Mouse (Mus musculus) CH12F3 (cell line): ENCODE measurements at regions not wholly inside any gene's neighbourhood (a gene's known extent, or its start where the extent isn't known, plus 50 kb on each side); places are given as distances from the start of the nearest gene placed in this dataset.

Experiments used
- in situ Hi-C: fragments of 300-500 bp; cut with MboI; formaldehyde crosslinking; loops from 2 replicates; pipeline ENCODE4 v1.14.3; 2020; ENCODE audit warnings: low sequenced_read_pairs

DNA sequence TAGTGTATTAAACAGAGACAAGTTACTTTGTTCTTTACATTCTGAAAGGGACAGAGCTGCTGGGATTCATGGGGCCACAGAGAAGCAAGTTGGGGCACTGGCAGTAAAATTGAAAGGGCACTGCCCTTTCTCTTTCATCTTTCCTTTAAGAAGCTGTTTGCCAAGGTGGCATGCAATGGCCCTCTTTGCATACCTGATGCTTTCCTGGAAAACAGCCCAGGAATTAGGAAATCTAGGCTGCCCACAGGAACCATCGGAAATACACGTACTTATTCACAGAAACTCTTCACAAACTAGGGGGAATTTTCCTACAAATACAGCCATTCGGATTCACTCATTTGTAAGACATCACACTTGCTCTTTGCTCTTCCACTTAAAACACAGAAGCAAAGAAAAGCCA, 278.3 kb upstream of the Gm765 start:
- in situ Hi-C loops, result no loop called here

DNA sequence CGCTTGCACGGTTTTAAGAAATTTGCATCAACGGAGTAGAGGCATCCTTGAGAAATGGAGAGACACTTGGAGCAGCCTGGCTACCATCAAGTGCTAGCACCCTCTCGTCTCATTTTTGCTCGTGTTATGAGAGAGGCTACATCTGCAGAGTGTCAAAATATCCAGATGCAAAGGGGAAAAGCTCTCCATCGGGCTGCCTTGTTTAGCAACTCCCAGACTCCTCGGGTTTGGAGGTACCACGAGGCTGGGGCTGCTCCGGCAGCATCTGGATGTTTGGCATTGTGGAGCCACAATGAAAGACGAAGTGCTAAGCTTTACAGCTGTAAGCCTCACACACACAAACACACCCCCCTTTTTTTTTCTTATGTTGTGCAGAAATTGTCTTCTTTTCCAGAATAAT, 270.5 kb upstream of the Gm765 start:
- in situ Hi-C loops, result no loop called here

GRCm38 (mm10) chr6:98609133-98609532, 266.6 kb upstream of the Gm765 start:
- in situ Hi-C loops, result no loop called here

DNA sequence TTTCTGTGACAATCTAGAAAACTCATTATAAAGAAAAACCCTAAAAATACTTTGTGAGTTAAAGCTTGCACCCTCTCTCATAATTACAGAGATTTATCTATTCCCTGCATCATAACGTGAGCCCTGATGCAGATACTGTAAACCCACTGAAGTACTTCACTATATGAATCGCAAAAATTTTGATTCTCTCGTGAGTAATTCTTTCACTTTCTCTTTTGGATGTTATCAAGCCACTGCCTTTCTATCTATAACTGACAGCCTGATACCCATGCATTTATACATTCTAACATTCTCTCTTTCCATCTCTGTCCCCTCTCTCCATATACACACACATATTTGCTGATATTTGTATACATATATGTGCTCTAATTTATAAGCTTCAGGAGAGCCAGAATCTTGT, 264.1 kb upstream of the Gm765 start:
- in situ Hi-C loops, result no loop called here

GRCm38 (mm10) chr6:98597612-98598011, 255.1 kb upstream of the Gm765 start:
- in situ Hi-C loops, result no loop called here

- in situ Hi-C loops, result no loop called here
Measured at GRCm38 (mm10) chr6:98590989-98591388, 248.4 kb upstream of the Gm765 start.

GRCm38 (mm10) chr6:98588979-98589378, 246.4 kb upstream of the Gm765 start:
- in situ Hi-C loops, result no loop called here

DNA sequence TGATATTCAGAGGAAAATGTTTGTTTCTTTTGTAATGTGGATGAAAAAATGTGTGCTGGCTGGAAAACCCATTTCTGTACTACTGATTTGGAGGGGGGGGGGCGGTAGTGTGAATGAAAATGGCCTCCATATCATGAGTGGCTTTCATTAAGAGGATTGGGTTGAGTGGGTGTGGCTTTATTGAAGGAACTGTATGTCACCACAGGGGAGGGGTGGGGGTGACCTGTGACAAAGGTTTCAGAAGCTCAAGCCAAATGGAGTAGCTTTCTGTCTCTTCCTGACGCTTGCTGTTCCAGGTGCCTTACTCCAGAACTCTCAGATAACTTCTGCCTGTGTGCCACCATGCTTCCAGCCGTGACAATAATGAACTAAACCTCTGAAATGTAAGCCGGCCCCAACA, 242.0 kb upstream of the Gm765 start:
- in situ Hi-C loops, result no loop called here

DNA sequence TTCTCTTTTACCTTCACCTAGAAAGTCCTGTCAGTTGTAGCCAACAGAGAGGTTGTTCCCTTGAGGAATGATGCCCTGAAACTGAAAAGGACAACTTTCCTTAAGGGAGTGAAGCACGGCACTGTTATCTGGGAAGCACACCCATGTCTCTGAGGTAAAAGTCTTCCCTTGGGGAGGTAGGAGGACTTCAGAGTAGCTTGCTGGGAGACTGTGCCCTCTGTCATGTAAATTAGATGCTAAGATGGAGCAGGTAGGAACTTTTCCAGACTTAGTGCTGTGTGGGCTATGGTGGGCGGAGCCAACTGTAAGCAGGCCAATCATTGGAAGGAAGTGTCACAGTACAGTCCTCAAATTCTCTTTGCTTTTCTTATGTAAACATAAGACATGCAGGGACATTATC, 240.3 kb upstream of the Gm765 start:
- in situ Hi-C loops, result no loop called here

DNA sequence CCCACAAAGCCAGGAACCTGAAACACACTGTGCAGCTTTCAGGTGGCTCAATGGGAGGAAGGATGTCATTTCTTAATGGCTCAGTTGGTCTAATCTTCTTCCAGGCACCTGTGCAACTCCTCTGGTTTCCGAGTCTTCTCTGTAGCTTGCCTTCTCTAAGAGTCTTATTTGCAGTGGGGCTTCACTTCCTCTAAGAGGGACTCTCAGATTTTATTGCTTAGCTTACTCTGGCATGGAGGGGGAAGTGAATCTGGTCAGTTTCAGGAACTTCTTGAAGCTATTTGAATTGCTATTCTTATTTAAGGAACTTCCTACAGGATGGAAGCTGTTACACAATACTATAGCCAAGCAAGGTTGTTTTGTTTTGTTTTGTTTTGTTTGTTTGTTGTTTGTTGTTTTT, 232.7 kb upstream of the Gm765 start:
- in situ Hi-C loops, result no loop called here

DNA sequence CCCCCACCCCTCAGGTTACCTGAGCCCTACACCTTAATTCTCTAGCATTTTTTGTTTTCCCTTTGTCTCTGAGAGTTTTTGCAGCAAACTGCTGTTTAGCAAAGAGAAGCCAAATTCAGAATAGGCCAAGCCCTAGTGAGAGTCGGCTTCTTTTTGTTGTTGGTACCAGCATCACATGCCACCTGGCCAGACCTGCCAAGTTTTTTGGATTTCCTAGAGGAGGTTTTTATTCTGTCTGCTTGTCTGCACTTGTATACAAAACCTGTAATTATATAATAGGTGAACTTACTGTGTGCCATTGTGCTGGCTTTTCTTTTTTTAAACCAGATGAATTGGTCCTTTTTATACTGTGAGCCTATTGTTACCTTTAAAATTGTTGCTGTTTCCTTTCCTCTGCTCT, 213.1 kb upstream of the Gm765 start:
- in situ Hi-C loops, result no loop called here

DNA sequence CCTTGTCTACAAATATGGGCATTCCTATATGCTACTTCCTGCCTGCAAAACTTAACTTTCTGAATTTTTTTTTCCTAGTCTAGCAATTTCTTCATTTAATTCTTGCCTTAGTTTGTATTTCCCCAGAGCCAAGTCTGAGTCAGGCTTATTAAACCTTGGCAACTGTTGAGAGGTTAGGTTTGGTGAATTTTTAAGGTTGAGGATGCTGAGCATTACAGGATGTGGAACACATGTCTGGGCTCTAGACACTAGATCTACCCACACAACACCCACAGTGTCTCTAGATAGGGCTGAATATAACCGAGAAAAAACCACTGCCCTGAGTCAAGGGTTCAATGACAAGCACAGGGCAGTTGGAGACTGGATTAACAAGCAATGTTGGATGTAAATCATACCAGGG, 211.4 kb upstream of the Gm765 start:
- in situ Hi-C loops, result no loop called here

GRCm38 (mm10) chr6:98551781-98552180, 209.2 kb upstream of the Gm765 start:
- in situ Hi-C loops, result no loop called here

- in situ Hi-C loops, result no loop called here
Measured at GRCm38 (mm10) chr6:98526882-98527440, 184.4 kb upstream of the Gm765 start.

DNA sequence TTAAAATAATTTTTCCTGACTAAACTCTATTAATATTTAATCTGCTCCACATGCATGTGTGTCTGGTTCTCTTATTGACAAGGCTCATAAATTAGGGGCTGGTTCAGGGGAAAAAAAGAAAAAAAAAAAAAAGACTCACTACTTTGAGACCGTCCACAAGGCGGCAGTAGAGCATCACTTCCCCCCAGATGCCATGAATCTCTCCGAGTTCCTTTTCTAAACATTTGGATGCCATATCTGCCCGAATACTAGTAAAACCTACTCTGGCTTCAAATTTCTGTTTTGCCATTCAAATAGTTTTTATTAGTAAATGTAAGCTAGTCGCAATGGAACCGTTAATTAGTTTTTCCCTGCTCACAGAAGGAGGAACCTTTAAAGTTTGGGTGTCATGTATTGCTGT, 182.7 kb upstream of the Gm765 start:
- in situ Hi-C loops, result no loop called here

DNA sequence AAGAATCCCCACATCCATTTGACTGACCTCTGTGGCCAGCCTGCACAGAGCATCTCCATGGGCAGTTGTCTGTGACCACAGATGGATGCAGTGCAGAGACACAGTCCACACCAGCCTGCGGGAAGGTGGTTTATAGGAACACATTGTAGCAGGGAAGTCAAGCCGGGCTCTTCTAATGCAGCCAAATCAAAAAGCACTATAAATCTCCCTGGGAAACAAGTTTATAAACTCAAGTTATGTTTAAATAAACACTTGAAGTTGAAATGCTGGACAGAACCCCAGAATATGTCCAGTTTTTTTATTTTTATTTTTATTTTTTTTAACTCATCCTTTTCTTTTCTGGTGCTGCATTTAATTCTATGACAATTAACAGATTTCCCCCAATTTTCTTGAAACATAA, 182.1 kb upstream of the Gm765 start:
- in situ Hi-C loops, result loop anchor here (25.0 kb wide), 1 partner anchor 1088 kb away; no protein-coding TSS in a partner anchor

- in situ Hi-C loops, result loop anchor here (25.0 kb wide), 1 partner anchor 1091 kb away; no protein-coding TSS in a partner anchor
Measured at GRCm38 (mm10) chr6:98521526-98521925, 179.0 kb upstream of the Gm765 start.

GRCm38 (mm10) chr6:98514826-98515225, 172.3 kb upstream of the Gm765 start:
- in situ Hi-C loops, result loop anchor here (25.0 kb wide), 1 partner anchor 1097 kb away; no protein-coding TSS in a partner anchor

- in situ Hi-C loops, result loop anchor here (25.0 kb wide), 1 partner anchor 1098 kb away; no protein-coding TSS in a partner anchor
Measured at GRCm38 (mm10) chr6:98514376-98514775, 171.8 kb upstream of the Gm765 start.

DNA sequence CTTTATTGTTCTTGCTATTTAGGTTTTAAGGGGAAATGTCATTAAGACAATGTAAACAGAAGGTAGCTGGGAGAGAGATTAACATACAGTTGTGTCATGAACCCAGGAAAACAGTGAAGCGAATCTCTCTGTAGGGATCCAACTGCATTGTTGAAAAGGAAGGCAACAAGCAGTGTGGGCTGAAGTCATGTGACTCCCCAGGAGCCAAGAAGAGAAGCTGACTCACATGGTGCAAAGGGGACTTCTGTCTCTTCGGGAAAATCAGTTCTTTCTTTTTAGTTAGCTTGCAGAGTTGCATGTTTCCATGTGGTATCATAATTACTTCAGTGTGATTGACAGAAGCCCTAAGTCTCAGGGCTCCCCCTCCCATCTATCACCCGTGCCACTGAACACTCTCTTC, 170.7 kb upstream of the Gm765 start:
- in situ Hi-C loops, result loop anchor here (25.0 kb wide), 1 partner anchor 1099 kb away; no protein-coding TSS in a partner anchor

DNA sequence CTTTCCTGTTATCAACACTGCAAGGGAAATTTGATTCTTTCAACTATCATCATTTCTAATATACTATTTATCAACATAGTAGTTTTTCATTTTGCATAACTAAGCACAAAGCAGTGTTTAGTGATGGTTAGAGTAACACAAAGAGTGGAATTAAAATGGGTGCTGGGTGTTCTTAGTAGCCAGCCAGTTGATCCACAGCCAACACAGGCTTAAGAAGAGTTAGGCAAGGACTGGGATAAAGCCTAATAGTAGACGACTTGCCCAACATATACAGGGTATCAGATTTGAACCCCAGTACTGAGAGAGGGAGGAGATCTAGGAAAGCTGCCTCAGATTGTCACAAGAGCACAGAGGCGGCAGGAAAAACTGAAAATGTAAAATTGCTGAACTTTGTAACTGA, 160.2 kb upstream of the Gm765 start:
- in situ Hi-C loops, result loop anchor here (25.0 kb wide), 1 partner anchor 1110 kb away; no protein-coding TSS in a partner anchor

- in situ Hi-C loops, result loop anchor here (25.0 kb wide), 1 partner anchor 1113 kb away; no protein-coding TSS in a partner anchor
Measured at GRCm38 (mm10) chr6:98499721-98500120, 157.2 kb upstream of the Gm765 start.

- in situ Hi-C loops, result no loop called here
Measured at GRCm38 (mm10) chr6:98486626-98487025, 144.1 kb upstream of the Gm765 start.
